In genomic region chr5:121833159-121833558, GRCm38 (mm10) we compare ENCODE assay signal across 9 mouse cellular contexts. TPM values are rescaled to one million over a fixed set of nuclear protein-coding genes. Genes with fewer than 3 reads are reported as not detected.
DNase-seq lines count a peak whose midpoint lies in the region; ATAC-seq and TF ChIP-seq lines count a peak whose summit lies in the region.
"Had no signal": no experiment of that assay in that cellular context is flagged by ENCODE, and none has a peak within 500 bp of the region (broad histone marks: within the 10 kb centered on the region; RNA-seq: fewer than 3 reads in every experiment).

No protein-coding gene starts in this region.

- no peaks in the 10 kb centered on the region for H3K36me3 ChIP-seq in hindbrain, embryonic 12.5 days
- H3K36me3 ChIP-seq in hindbrain, embryonic 14.5 days (replicated peaks; ENCODE audit: control insufficient read depth, insufficient read depth): no peaks in the 10 kb centered on the region
- H3K36me3 ChIP-seq in testis, adult 2 months (ENCODE audit: control insufficient read depth, insufficient read depth, low read length): no peaks in the 10 kb centered on the region
- H3K36me3 ChIP-seq in intestine, postnatal 0 days (ENCODE audit: control insufficient read depth, insufficient read depth): peaks cover 6% of the 10 kb centered on the region
- H3K36me3 ChIP-seq in stomach, postnatal 0 days (ENCODE audit: control insufficient read depth, insufficient read depth, low read length): no peaks in the 10 kb centered on the region; the same call in 1 of the 2 replicates

- no peak for TF ChIP-seq CTCF in testis, adult 2 months (IDR thresholded peaks at IDR 0.05; ENCODE audit: control insufficient read depth, insufficient read depth, insufficient replicate concordance, low read depth, low read length)
- no peak for TF ChIP-seq CTCF in intestine, postnatal 0 days (IDR thresholded peaks at IDR 0.05; ENCODE audit: low read depth)
- TF ChIP-seq CTCF in stomach, postnatal 0 days (IDR thresholded peaks at IDR 0.05; ENCODE audit: low read depth): no peak

- 100% methylated on average over 2 of the region's 2 CpGs for WGBS in hindbrain, embryonic 12.5 days
- WGBS in hindbrain, embryonic 14.5 days: 92% methylated on average over 2 of the region's 2 CpGs
- WGBS in intestine, postnatal 0 days: 96% methylated on average over 2 of the region's 2 CpGs
- WGBS in stomach, postnatal 0 days: 91% methylated on average over 2 of the region's 2 CpGs

- 0 out of 2 replicates have a peak overlapping the region, but pooled peaks have one; percentile 41 for H3K9ac ChIP-seq in hindbrain, embryonic 12.5 days
- H3K9ac ChIP-seq in hindbrain, embryonic 14.5 days: no peak overlapping the region
- H3K9ac ChIP-seq in intestine, postnatal 0 days (ENCODE audit: low read depth, low read length): no peak overlapping the region
- no peak overlapping the region for H3K9ac ChIP-seq in stomach, postnatal 0 days (ENCODE audit: low read length)

- DNase-seq in hindbrain, embryonic 14.5 days (ENCODE audit: low spot score): no peak
- no peak for DNase-seq in testis, postnatal 14 days (ENCODE audit: low spot score)
- DNase-seq in stomach, postnatal 0 days (ENCODE audit: low spot score): no peak
- no peak for DNase-seq in urinary bladder, adult 18-20 months (ENCODE audit: low spot score in 2 of 2)
- no peak for DNase-seq in layer of hippocampus, adult 9-11 months
- DNase-seq: left cerebral cortex, postnatal 4 days had no signal

- peaks cover 65% of the 10 kb centered on the region for H3K4me1 ChIP-seq in hindbrain, embryonic 12.5 days
- H3K4me1 ChIP-seq in hindbrain, embryonic 14.5 days (replicated peaks; ENCODE audit: control insufficient read depth, insufficient read depth, low read length): peaks cover 42% of the 10 kb centered on the region
- H3K4me1 ChIP-seq in testis, adult 2 months (ENCODE audit: control insufficient read depth, insufficient read depth, low read length): peaks cover 44% of the 10 kb centered on the region
- H3K4me1 ChIP-seq in intestine, postnatal 0 days (replicated peaks; ENCODE audit: control insufficient read depth, insufficient read depth, low read length): peaks cover 6% of the 10 kb centered on the region
- peaks cover 12% of the 10 kb centered on the region for H3K4me1 ChIP-seq in stomach, postnatal 0 days (replicated peaks; ENCODE audit: control insufficient read depth, insufficient read depth)

- H3K4me2 ChIP-seq in hindbrain, embryonic 12.5 days (replicated peaks): peak overlapping the region; percentile 24; the same call in 1 of the 2 replicates
- H3K4me2 ChIP-seq in hindbrain, embryonic 14.5 days (replicated peaks): no peak overlapping the region
- peak overlapping the region; percentile 92 for H3K4me2 ChIP-seq in intestine, postnatal 0 days (replicated peaks; ENCODE audit: low read depth)
- peak overlapping the region; percentile 80; the same call in 1 of the 2 replicates for H3K4me2 ChIP-seq in stomach, postnatal 0 days (replicated peaks; ENCODE audit: low read depth)

- TF ChIP-seq EP300 in stomach, postnatal 0 days (optimal IDR thresholded peaks at IDR 0.05): no peak

- no peak for ATAC-seq in hindbrain, embryonic 12.5 days (ENCODE audit: low FRiP score)
- no peak for ATAC-seq in hindbrain, embryonic 14.5 days (ENCODE audit: low FRiP score)
- ATAC-seq in intestine, postnatal 0 days: no peak
- ATAC-seq in stomach, postnatal 0 days (ENCODE audit: low FRiP score, low TSS enrichment): no peak

- peaks cover 60% of the 10 kb centered on the region for H3K27me3 ChIP-seq in hindbrain, embryonic 12.5 days
- peaks cover 24% of the 10 kb centered on the region for H3K27me3 ChIP-seq in hindbrain, embryonic 14.5 days (ENCODE audit: control insufficient read depth, insufficient read depth, low read length)
- no peaks in the 10 kb centered on the region for H3K27me3 ChIP-seq in testis, adult 2 months (ENCODE audit: control insufficient read depth, insufficient read depth, low read length)
- no peaks in the 10 kb centered on the region for H3K27me3 ChIP-seq in intestine, postnatal 0 days (replicated peaks; ENCODE audit: control insufficient read depth, insufficient read depth, low read length)
- H3K27me3 ChIP-seq in stomach, postnatal 0 days (ENCODE audit: control insufficient read depth, insufficient read depth, low read length): no peaks in the 10 kb centered on the region

- H3K27ac ChIP-seq in hindbrain, embryonic 12.5 days: no peak overlapping the region
- no peak overlapping the region for H3K27ac ChIP-seq in hindbrain, embryonic 14.5 days
- no peak overlapping the region; the same call in 1 of the 2 replicates for H3K27ac ChIP-seq in testis, adult 2 months (ENCODE audit: control insufficient read depth, insufficient read depth, low read depth, low read length)
- H3K27ac ChIP-seq in intestine, postnatal 0 days (ENCODE audit: low read depth, low read length): no peak overlapping the region
- 0 out of 2 replicates have a peak overlapping the region, but pooled peaks have one; percentile 2 for H3K27ac ChIP-seq in stomach, postnatal 0 days (replicated peaks)

- no peak overlapping the region for H3K4me3 ChIP-seq in hindbrain, embryonic 12.5 days
- no peak overlapping the region for H3K4me3 ChIP-seq in hindbrain, embryonic 14.5 days (replicated peaks; ENCODE audit: low read length)
- H3K4me3 ChIP-seq in testis, adult 2 months (ENCODE audit: control insufficient read depth, low read depth, low read length): peak overlapping the region; percentile 48
- no peak overlapping the region for H3K4me3 ChIP-seq in intestine, postnatal 0 days (ENCODE audit: low read depth, low read length)
- no peak overlapping the region for H3K4me3 ChIP-seq in stomach, postnatal 0 days (ENCODE audit: low read depth, low read length)

- no peak for TF ChIP-seq POLR2A in testis, adult 2 months (IDR thresholded peaks at IDR 0.05; ENCODE audit: control insufficient read depth, low read depth, low read length)

- H3K9me3 ChIP-seq in hindbrain, embryonic 12.5 days (replicated peaks): no peaks in the 10 kb centered on the region
- H3K9me3 ChIP-seq in hindbrain, embryonic 14.5 days (ENCODE audit: control insufficient read depth, low read length): no peaks in the 10 kb centered on the region
- no peaks in the 10 kb centered on the region for H3K9me3 ChIP-seq in intestine, postnatal 0 days (ENCODE audit: control insufficient read depth)
- no peaks in the 10 kb centered on the region for H3K9me3 ChIP-seq in stomach, postnatal 0 days (ENCODE audit: control insufficient read depth, low read length)

RNA-seq across cellular contexts. Expression of gene Sh2b3, which starts 4.3 kb away (rescaled TPM):
- polyA plus RNA-seq in hindbrain, embryonic 12.5 days (2016; fragmentation: Nextera tagmentation; extraction: Ambion mirVana): 11.4 and 12.1 TPM in 2 replicates
- polyA plus RNA-seq in hindbrain, embryonic 14.5 days (2014; fragmentation: Nextera tagmentation; extraction: Ambion mirVana): 8.8 and 9.1 TPM in 2 replicates
- 95.0 and 105 TPM in 2 replicates for polyA plus RNA-seq in testis, adult 2 months (2012; rRNA removed)
- polyA plus RNA-seq in intestine, postnatal 0 days (2015; fragmentation: Nextera tagmentation; extraction: Ambion mirVana): 11.8 and 12.2 TPM in 2 replicates
- polyA plus RNA-seq in stomach, postnatal 0 days (2015; fragmentation: Nextera tagmentation; extraction: Ambion mirVana): 7.9 and 8.6 TPM in 2 replicates

RNA-seq across cellular contexts. Expression of gene Pheta1, which starts 15.6 kb away (rescaled TPM):
- polyA plus RNA-seq in hindbrain, embryonic 12.5 days (2016; fragmentation: Nextera tagmentation; extraction: Ambion mirVana): 48.1 and 50.5 TPM in 2 replicates
- polyA plus RNA-seq in hindbrain, embryonic 14.5 days (2014; fragmentation: Nextera tagmentation; extraction: Ambion mirVana): 28.7 and 32.3 TPM in 2 replicates
- 9.9 and 11.6 TPM in 2 replicates for polyA plus RNA-seq in testis, adult 2 months (2012; rRNA removed)
- 65.0 and 66.5 TPM in 2 replicates for polyA plus RNA-seq in intestine, postnatal 0 days (2015; fragmentation: Nextera tagmentation; extraction: Ambion mirVana)
- 24.3 and 26.7 TPM in 2 replicates for polyA plus RNA-seq in stomach, postnatal 0 days (2015; fragmentation: Nextera tagmentation; extraction: Ambion mirVana)
